Mouse (Mus musculus) intestine, embryonic 15.5 days (tissue): ENCODE data around the gene Atp5b. TPM values are rescaled to one million over a fixed set of nuclear protein-coding genes. Genes with fewer than 3 reads are reported as not detected.
A peak's percentile ranks its signal among the peaks of the same experiment; 100 is the strongest.
"Not testable (repeated sequence)": the region's sequence is repeated elsewhere in the genome, so short reads cannot be mapped to it uniquely, and the experiment has no call there.

Source experiments
- ATAC-seq: fragments of 200-750 bp; cut with Nextera tagmentation; 2 replicates; pipeline ENCODE4 v1.8.0; 2017; ENCODE audit warnings: moderate TSS enrichment, moderate library complexity
- H3K27ac ChIP-seq: fragments of 300-500 bp; sonication (generic); 2 replicates; pipeline ENCODE4 v1.5.1; 2015; ENCODE audit warnings: mild to moderate bottlenecking, inconsistent platforms
- H3K27me3 ChIP-seq: fragments of 300-500 bp; sonication (generic); replicated peaks from 2 replicates; pipeline ENCODE4 v1.6.1; 2015; ENCODE audit warnings: inconsistent platforms
- H3K36me3 ChIP-seq: fragments of 300-500 bp; sonication (generic); 2 replicates; pipeline ENCODE4 v1.6.1; 2015; ENCODE audit warnings: inconsistent platforms
- H3K4me1 ChIP-seq: fragments of 300-500 bp; sonication (generic); replicated peaks from 2 replicates; pipeline ENCODE4 v1.6.1; 2015; ENCODE audit warnings: inconsistent platforms
- H3K4me2 ChIP-seq: fragments of 300-500 bp; sonication (generic); replicated peaks from 2 replicates; pipeline ENCODE4 v1.6.1; 2015; ENCODE audit warnings: mild to moderate bottlenecking, inconsistent platforms
- H3K4me3 ChIP-seq: fragments of 300-500 bp; sonication (generic); replicated peaks from 2 replicates; pipeline ENCODE4 v1.5.1; 2015; ENCODE audit warnings: inconsistent platforms
- H3K9ac ChIP-seq: fragments of 300-500 bp; sonication (generic); 2 replicates; pipeline ENCODE4 v1.6.1; 2015; ENCODE audit warnings: inconsistent platforms
- H3K9me3 ChIP-seq: fragments of 300-500 bp; sonication (generic); 2 replicates; pipeline ENCODE4 v1.6.1; 2016; ENCODE audit warnings: inconsistent platforms
- WGBS: fragments of 180-500 bp; shearing (Covaris S2); methylation state at CpG from one replicate; pipeline ENCODE4 v1.1.7; 2015; 5-methylcytosine and 5-hydroxymethylcytosine counted together
- polyA plus RNA-seq: library from polyadenylated mRNA; unstranded; fragments of >200 nt; fragmentation: Nextera tagmentation; extraction: Ambion mirVana; gene quantifications from 2 replicates; pipeline ENCODE4 v1.2.1, GENCODE M21; 2015

Atp5b gene
- polyA plus RNA-seq, 1 experiment from 2014 or later = 3,029 TPM

GRCm38 (mm10) chr10:128051589-128051988 is 31.5 kb upstream of the Atp5b start:
- H3K4me3 ChIP-seq = no peak overlapping the region
- no peak for ATAC-seq
- H3K36me3 ChIP-seq = peaks cover 19% of the 10 kb centered on the region
- no peak overlapping the region for H3K9ac ChIP-seq
- no peak overlapping the region for H3K4me2 ChIP-seq
- H3K27me3 ChIP-seq = no peaks in the 10 kb centered on the region
- H3K4me1 ChIP-seq = no peaks in the 10 kb centered on the region
- no peaks in the 10 kb centered on the region for H3K9me3 ChIP-seq
- no peak overlapping the region for H3K27ac ChIP-seq
- 95% methylated on average over 5 of the region's 5 CpGs for WGBS

- peaks cover 19% of the 10 kb centered on the region for H3K36me3 ChIP-seq
- H3K9me3 ChIP-seq, H3K4me2 ChIP-seq, H3K27me3 ChIP-seq, H3K9ac ChIP-seq, H3K4me3 ChIP-seq, H3K4me1 ChIP-seq, H3K27ac ChIP-seq, ATAC-seq: not testable (repeated sequence)
- WGBS = 88% methylated on average over 1 of the region's 2 CpGs
Observed at GRCm38 (mm10) chr10:128052136-128052535, 30.9 kb upstream of the Atp5b start.

- Histone ChIP-seq H3K27me3 (no peaks in the 10 kb centered on the region), H3K9me3 (no peaks in the 10 kb centered on the region), H3K36me3 (peaks cover 15% of the 10 kb centered on the region), H3K4me1 (0 out of 2 replicates have a peak, but pooled peaks cover 3% of the 10 kb centered on the region), H3K4me3 (no peak overlapping the region), H3K4me2 (no peak overlapping the region), H3K27ac (no peak overlapping the region), H3K9ac (no peak overlapping the region)
- WGBS = 91% methylated on average over 8 of the region's 8 CpGs
- ATAC-seq = no peak
Observed at GRCm38 (mm10) chr10:128053001-128053400, 30.1 kb upstream of the Atp5b start.

GRCm38 (mm10) chr10:128058184-128058583 is 24.9 kb upstream of the Atp5b start:
- Histone ChIP-seq H3K4me1 (peaks cover 8% of the 10 kb centered on the region), H3K9me3 (no peaks in the 10 kb centered on the region), H3K9ac (peak overlapping the region; percentile 85), H3K36me3 (peaks cover 3% of the 10 kb centered on the region; the same call in 1 of the 2 replicates), H3K4me2 (peak overlapping the region; percentile 84), H3K27ac (peak overlapping the region; percentile 99), H3K4me3 (peak overlapping the region; percentile 79), H3K27me3 (no peaks in the 10 kb centered on the region)
- WGBS = under 1% methylated on average over 18 of the region's 18 CpGs
- no peak for ATAC-seq

- no peaks in the 10 kb centered on the region for H3K27me3 ChIP-seq
- WGBS = under 1% methylated on average over 64 of the region's 72 CpGs
- H3K27ac ChIP-seq = peak within 1 kb of the TSS; percentile 99
- H3K4me2 ChIP-seq = peak within 1 kb of the TSS; percentile 84
- H3K36me3 ChIP-seq = peaks cover 3% of the 10 kb centered on the region; the same call in 1 of the 2 replicates
- peak; percentile 96 for ATAC-seq
- peak within 1 kb of the TSS; percentile 79 for H3K4me3 ChIP-seq
- no peaks in the 10 kb centered on the region for H3K9me3 ChIP-seq
- H3K9ac ChIP-seq = peak within 1 kb of the TSS; percentile 85
- peaks cover 8% of the 10 kb centered on the region for H3K4me1 ChIP-seq
Observed at GRCm38 (mm10) chr10:128058601-128059151, 24.4 kb upstream of the Atp5b start, which contains the start of gene Ptges3. Gene Ptges3 (plus strand): TSS chr10:128058954.

- Histone ChIP-seq H3K4me3 (peak overlapping the region; percentile 79), H3K9ac (peak overlapping the region; percentile 85), H3K27ac (peak overlapping the region; percentile 99), H3K27me3 (no peaks in the 10 kb centered on the region), H3K36me3 (peaks cover 7% of the 10 kb centered on the region; the same call in 1 of the 2 replicates), H3K9me3 (no peaks in the 10 kb centered on the region), H3K4me2 (peak overlapping the region; percentile 84), H3K4me1 (peaks cover 8% of the 10 kb centered on the region)
- WGBS = under 1% methylated on average over 52 of the region's 62 CpGs
- ATAC-seq = peak; percentile 68
Observed at GRCm38 (mm10) chr10:128059207-128059981, 23.7 kb upstream of the Atp5b start.

GRCm38 (mm10) chr10:128061109-128061508 is 22.0 kb upstream of the Atp5b start:
- ATAC-seq = no peak
- Histone ChIP-seq H3K9me3 (no peaks in the 10 kb centered on the region), H3K4me1 (peaks cover 8% of the 10 kb centered on the region), H3K4me2 (peak overlapping the region; percentile 84), H3K27ac (no peak overlapping the region), H3K27me3 (no peaks in the 10 kb centered on the region), H3K36me3 (peaks cover 7% of the 10 kb centered on the region; the same call in 1 of the 2 replicates), H3K4me3 (peak overlapping the region; percentile 79; the same call in 1 of the 2 replicates), H3K9ac (peak overlapping the region; percentile 40; the same call in 1 of the 2 replicates)
- WGBS = 85% methylated on average over 5 of the region's 5 CpGs

GRCm38 (mm10) chr10:128062221-128062989 is 20.7 kb upstream of the Atp5b start:
- Histone ChIP-seq H3K4me3 (no peak overlapping the region), H3K9ac (no peak overlapping the region), H3K27ac (no peak overlapping the region), H3K36me3 (peaks cover 7% of the 10 kb centered on the region), H3K4me1 (peaks cover 8% of the 10 kb centered on the region), H3K4me2 (no peak overlapping the region), H3K27me3 (no peaks in the 10 kb centered on the region), H3K9me3 (no peaks in the 10 kb centered on the region)
- no peak for ATAC-seq
- 89% methylated on average over 6 of the region's 6 CpGs for WGBS

- H3K9me3 ChIP-seq = no peaks in the 10 kb centered on the region
- no peak overlapping the region for H3K4me3 ChIP-seq
- H3K27ac ChIP-seq = no peak overlapping the region
- H3K4me1 ChIP-seq = no peaks in the 10 kb centered on the region; the same call in 1 of the 2 replicates
- no peak overlapping the region for H3K9ac ChIP-seq
- WGBS = 84% methylated on average over 5 of the region's 5 CpGs
- no peak overlapping the region for H3K4me2 ChIP-seq
- H3K27me3 ChIP-seq = no peaks in the 10 kb centered on the region
- ATAC-seq = no peak
- peaks cover 23% of the 10 kb centered on the region for H3K36me3 ChIP-seq
Observed at GRCm38 (mm10) chr10:128066072-128066471, 17.0 kb upstream of the Atp5b start.

GRCm38 (mm10) chr10:128069201-128069600 is 13.9 kb upstream of the Atp5b start:
- no peaks in the 10 kb centered on the region for H3K4me1 ChIP-seq
- H3K9me3 ChIP-seq = no peaks in the 10 kb centered on the region
- 91% methylated on average over 4 of the region's 4 CpGs for WGBS
- no peak overlapping the region for H3K27ac ChIP-seq
- no peaks in the 10 kb centered on the region for H3K27me3 ChIP-seq
- ATAC-seq = no peak
- H3K9ac ChIP-seq = no peak overlapping the region
- no peak overlapping the region for H3K4me3 ChIP-seq
- H3K4me2 ChIP-seq = no peak overlapping the region
- peaks cover 31% of the 10 kb centered on the region for H3K36me3 ChIP-seq

- not testable (repeated sequence) for ATAC-seq, H3K27ac ChIP-seq, H3K4me2 ChIP-seq, H3K4me3 ChIP-seq, H3K9me3 ChIP-seq, H3K4me1 ChIP-seq, H3K9ac ChIP-seq, H3K27me3 ChIP-seq
- peaks cover 31% of the 10 kb centered on the region for H3K36me3 ChIP-seq
- 89% methylated on average over 2 of the region's 2 CpGs for WGBS
Observed at GRCm38 (mm10) chr10:128070432-128070831, 12.6 kb upstream of the Atp5b start.

GRCm38 (mm10) chr10:128078269-128078668 is 4.8 kb upstream of the Atp5b start:
- H3K4me3 ChIP-seq, ATAC-seq, H3K9me3 ChIP-seq: not testable (repeated sequence)

More at GRCm38 (mm10) chr10:128078269-128078668, 4.8 kb upstream of the Atp5b start:
- not testable (repeated sequence) for H3K36me3 ChIP-seq, H3K27me3 ChIP-seq, H3K9ac ChIP-seq, H3K4me1 ChIP-seq, H3K27ac ChIP-seq, H3K4me2 ChIP-seq
- 81% methylated on average over 5 of the region's 5 CpGs for WGBS
